Mouse (Mus musculus) brain, embryonic 14.5 days (tissue): ENCODE data around the gene Slc25a25.

Source experiments
- CTCF ChIP-seq: fragments of 200-500 bp; IDR thresholded peaks from 2 replicates; pipeline ENCODE4 v1.5.1; 2012; ENCODE audit warnings: inconsistent platforms, mild to moderate bottlenecking, moderate library complexity, borderline replicate concordance; ENCODE audit not compliant: insufficient read depth, insufficient read length; ENCODE audit errors: extremely low read depth
- POLR2A ChIP-seq: fragments of 200-500 bp; IDR thresholded peaks from 2 replicates; pipeline ENCODE4 v1.6.1; 2012; ENCODE audit warnings: mild to moderate bottlenecking, inconsistent platforms, borderline replicate concordance; ENCODE audit not compliant: poor library complexity, insufficient read depth, insufficient read length, severe bottlenecking; ENCODE audit errors: extremely low read depth

DNA sequence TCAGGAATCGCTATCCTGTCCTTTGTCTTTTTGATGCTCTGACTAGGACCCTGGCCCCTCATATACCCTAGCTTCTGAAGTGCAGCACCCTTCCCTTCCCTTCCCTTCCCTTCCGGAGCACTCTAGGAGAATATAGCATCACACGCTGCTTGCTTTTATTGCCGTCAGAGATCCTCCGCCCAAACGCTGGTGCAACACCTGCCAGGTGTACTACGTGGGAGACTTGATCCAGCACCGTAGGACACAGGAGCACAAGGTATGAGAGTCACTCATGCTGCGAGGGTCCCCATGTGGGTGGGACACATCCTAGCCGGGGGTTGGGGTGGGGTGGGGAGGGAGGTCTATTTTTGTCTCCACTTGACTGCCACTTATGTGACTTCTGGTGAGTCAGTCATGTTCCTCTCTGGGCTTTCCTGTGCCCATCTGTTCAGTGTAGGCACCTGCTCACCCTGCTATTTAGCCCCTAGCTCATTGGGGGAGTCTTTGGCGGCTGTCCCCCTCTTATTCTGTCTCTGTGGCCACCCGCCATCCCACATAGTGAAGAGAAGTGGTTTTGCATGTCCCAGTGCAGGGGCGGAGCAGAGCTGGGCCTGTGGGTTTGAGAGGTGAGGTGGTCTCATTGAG, 75.8 kb downstream of the Slc25a25 start:
- TF ChIP-seq CTCF: no peak
- TF ChIP-seq POLR2A: no peak
